Mouse (Mus musculus) limb, embryonic 15.5 days (tissue): Measurements from ENCODE around the gene Gm17175. TPM values are rescaled to one million over a fixed set of nuclear protein-coding genes. Genes with fewer than 3 reads are reported as not detected.
"Not testable (repeated sequence)": the region's sequence is repeated elsewhere in the genome, so short reads cannot be mapped to it uniquely, and the experiment has no call there.

Experiments
- ATAC-seq: fragments of 200-750 bp; cut with Nextera tagmentation; 2 replicates; pipeline ENCODE4 v1.8.0; 2017; ENCODE audit warnings: low read depth, moderate TSS enrichment; ENCODE audit not compliant: insufficient number of reproducible peaks, low FRiP score, low TSS enrichment
- H3K27ac ChIP-seq: fragments of 300-500 bp; sonication (generic); 2 replicates; pipeline ENCODE4 v1.5.1; 2015; ENCODE audit warnings: moderate library complexity, mild to moderate bottlenecking, inconsistent platforms
- H3K27me3 ChIP-seq: fragments of 300-500 bp; sonication (generic); 2 replicates; pipeline ENCODE4 v1.6.1; 2015; ENCODE audit warnings: inconsistent platforms
- H3K36me3 ChIP-seq: fragments of 300-500 bp; sonication (generic); 2 replicates; pipeline ENCODE4 v1.6.1; 2015; ENCODE audit warnings: inconsistent platforms
- H3K4me1 ChIP-seq: fragments of 300-500 bp; sonication (generic); 2 replicates; pipeline ENCODE4 v1.6.1; 2015; ENCODE audit warnings: inconsistent platforms
- H3K4me2 ChIP-seq: fragments of 300-500 bp; sonication (generic); 2 replicates; pipeline ENCODE4 v1.6.1; 2015; ENCODE audit warnings: mild to moderate bottlenecking, inconsistent platforms
- H3K4me3 ChIP-seq: fragments of 300-500 bp; sonication (generic); 2 replicates; pipeline ENCODE4 v1.5.1; 2015; ENCODE audit warnings: mild to moderate bottlenecking, inconsistent platforms
- H3K9ac ChIP-seq: fragments of 300-500 bp; sonication (generic); 2 replicates; pipeline ENCODE4 v1.6.1; 2015; ENCODE audit warnings: inconsistent platforms
- H3K9me3 ChIP-seq: fragments of 300-500 bp; sonication (generic); 2 replicates; pipeline ENCODE4 v1.6.1; 2016; ENCODE audit warnings: inconsistent platforms
- WGBS: fragments of 180-500 bp; shearing (Covaris S2); methylation state at CpG from one replicate; pipeline ENCODE4 v1.1.7; 2015; 5-methylcytosine and 5-hydroxymethylcytosine counted together
- polyA plus RNA-seq: library from polyadenylated mRNA; unstranded; fragments of >200 nt; fragmentation: Nextera tagmentation; extraction: Ambion mirVana; gene quantifications from 2 replicates; pipeline ENCODE4 v1.2.1, GENCODE M21; 2015

The Gm17175 gene
- polyA plus RNA-seq: not detected in 2 replicates

DNA sequence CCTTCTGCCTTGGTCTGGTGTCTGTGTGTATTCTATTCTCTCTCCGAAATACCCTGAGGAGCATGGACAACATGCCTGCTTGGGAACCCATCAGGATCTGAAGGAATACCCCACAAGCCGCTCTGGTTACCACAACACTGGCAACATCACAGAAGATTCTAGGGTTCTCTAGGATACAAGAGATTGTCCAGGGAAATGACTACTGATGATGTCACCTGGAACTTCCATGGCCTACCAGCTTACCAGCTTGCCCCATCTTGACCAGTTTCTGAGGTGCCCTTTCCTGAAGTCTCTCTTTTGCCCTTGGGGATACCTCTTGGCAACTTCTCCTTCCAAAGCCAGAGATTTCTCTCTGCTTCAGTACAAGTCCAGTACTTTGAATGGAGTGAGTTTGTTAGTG lies at the start of gene Gm17175:
Gene Gm17175 (minus strand): TSS at position 101 of the 400 bp plus-strand sequence.
- not testable (repeated sequence) for H3K27ac ChIP-seq, H3K9me3 ChIP-seq, H3K27me3 ChIP-seq, ATAC-seq, H3K4me2 ChIP-seq, H3K9ac ChIP-seq, H3K4me1 ChIP-seq, H3K4me3 ChIP-seq, H3K36me3 ChIP-seq
- WGBS: 91% methylated on average over 2 of the region's 2 CpGs

DNA sequence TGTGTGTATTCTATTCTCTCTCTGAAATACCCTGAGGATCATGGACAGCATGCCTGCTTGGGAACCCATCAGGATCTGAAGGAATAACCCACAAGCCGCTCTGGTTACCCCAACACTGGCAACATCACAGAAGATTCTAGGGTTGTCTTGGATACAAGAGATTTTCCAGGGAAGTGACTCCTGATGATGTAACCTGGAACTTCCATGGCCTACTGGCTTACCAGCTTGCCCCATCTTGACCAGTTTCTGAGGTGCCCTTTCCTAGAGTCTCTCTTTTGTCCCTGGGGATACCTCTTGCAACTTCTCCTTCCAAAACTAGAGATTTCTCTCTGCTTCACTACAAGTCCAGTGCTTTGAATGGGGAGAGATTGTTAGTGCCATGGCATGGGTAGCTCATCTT lies 37.3 kb upstream of the Gm17175 start, which contains the start of gene Gm17078:
Gene Gm17078 (minus strand): TSS at position 101 of the 400 bp plus-strand sequence.
- Histone ChIP-seq H3K4me2 (no peak within 1 kb of the TSS), H3K36me3 (no peaks in the 10 kb centered on the region), H3K27ac (no peak within 1 kb of the TSS), H3K27me3 (no peaks in the 10 kb centered on the region), H3K4me1 (no peaks in the 10 kb centered on the region), H3K4me3 (no peak within 1 kb of the TSS), H3K9ac (no peak within 1 kb of the TSS), H3K9me3 (no peaks in the 10 kb centered on the region)
- WGBS: 82% methylated on average over 1 of the region's 1 CpGs
- no peak for ATAC-seq

DNA sequence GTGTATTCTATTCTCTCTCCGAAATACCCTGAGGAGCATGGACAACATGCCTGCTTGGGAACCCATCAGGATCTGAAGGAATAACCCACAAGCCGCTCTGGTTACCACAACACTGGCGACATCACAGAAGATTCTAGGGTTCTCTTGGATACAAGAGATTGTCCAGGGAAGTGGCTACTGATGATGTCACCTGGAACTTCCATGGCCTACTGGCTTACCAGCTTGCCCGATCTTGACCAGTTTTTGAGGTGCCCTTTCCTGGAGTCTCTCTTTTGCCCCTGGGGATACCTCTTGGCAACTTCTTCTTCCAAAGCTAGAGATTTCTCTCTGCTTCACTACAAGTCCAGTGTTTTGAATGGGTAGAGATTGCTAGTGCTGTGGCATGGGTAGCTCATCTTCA lies 18.2 kb upstream of the Gm17175 start, which contains the start of gene Gm17174:
Gene Gm17174 (minus strand): TSS at position 101 of the 400 bp plus-strand sequence.
- not testable (repeated sequence) for H3K36me3 ChIP-seq, H3K4me2 ChIP-seq, H3K9ac ChIP-seq, H3K4me1 ChIP-seq, H3K27ac ChIP-seq, ATAC-seq, H3K4me3 ChIP-seq, H3K9me3 ChIP-seq, H3K27me3 ChIP-seq
- 88% methylated on average over 4 of the region's 4 CpGs for WGBS

DNA sequence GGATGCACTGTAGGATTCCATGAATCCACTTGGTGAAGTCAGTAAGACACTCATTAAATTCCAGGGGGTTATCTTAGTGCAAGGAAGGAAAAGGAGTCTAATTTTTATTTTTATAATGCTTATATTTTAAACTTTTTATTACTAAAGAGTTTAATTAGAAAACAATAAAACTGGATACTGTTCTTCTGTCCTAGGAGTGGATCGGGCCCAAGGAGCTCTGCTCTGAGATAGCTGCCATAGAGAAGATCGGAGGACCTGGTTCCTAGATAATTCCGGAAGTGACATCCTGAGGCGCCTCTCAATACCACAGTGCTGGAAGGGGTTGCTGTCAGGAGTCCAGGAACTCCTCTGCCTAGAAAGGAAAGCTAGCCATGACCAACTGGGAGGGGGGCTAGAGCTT lies 21.4 kb downstream of the Gm17175 start, which contains the start of gene Gm5622:
Gene Gm5622 (plus strand): TSS at position 301 of the 400 bp plus-strand sequence.
- no peak within 1 kb of the TSS for H3K4me3 ChIP-seq
- 86% methylated on average over 4 of the region's 4 CpGs for WGBS
- H3K27me3 ChIP-seq: no peaks in the 10 kb centered on the region
- no peaks in the 10 kb centered on the region for H3K36me3 ChIP-seq
- no peaks in the 10 kb centered on the region for H3K4me1 ChIP-seq
- no peak for ATAC-seq
- no peaks in the 10 kb centered on the region for H3K9me3 ChIP-seq
- H3K27ac ChIP-seq: no peak within 1 kb of the TSS
- no peak within 1 kb of the TSS for H3K9ac ChIP-seq
- no peak within 1 kb of the TSS for H3K4me2 ChIP-seq

Other genes with a start within 250 kb of the Gm17175 start
- not detected in 2 replicates for gene Gm7247, start 212.3 kb downstream of the Gm17175 start, polyA plus RNA-seq
- gene Vmn2r88, start 163.2 kb downstream of the Gm17175 start, polyA plus RNA-seq: not detected in 2 replicates
- not detected in 2 replicates for gene Vmn2r89, start 122.2 kb downstream of the Gm17175 start, polyA plus RNA-seq
- gene Gm5622, start 21.3 kb downstream of the Gm17175 start, polyA plus RNA-seq: not detected in 2 replicates
- not detected in 2 replicates for gene Gm17174, start 18.1 kb upstream of the Gm17175 start, polyA plus RNA-seq
- gene Gm17078, start 37.2 kb upstream of the Gm17175 start, polyA plus RNA-seq: not detected in 2 replicates
- not detected in 2 replicates for gene Gm4181, start 61.6 kb upstream of the Gm17175 start, polyA plus RNA-seq
- not detected in 2 replicates for gene Gm17079, start 121.4 kb upstream of the Gm17175 start, polyA plus RNA-seq
- gene Gm5800, start 143.1 kb upstream of the Gm17175 start, polyA plus RNA-seq: not detected in 2 replicates
- gene Ang4, start 199.5 kb upstream of the Gm17175 start, polyA plus RNA-seq: not detected in 2 replicates
- not detected in 2 replicates for gene AY358078, start 226.0 kb upstream of the Gm17175 start, polyA plus RNA-seq